Mouse (Mus musculus) thymus, postnatal 4 days (tissue): Measurements from ENCODE around the gene St5.
A peak's percentile ranks its signal among the peaks of the same experiment; 100 is the strongest.

Experiments used
- DNase-seq: peaks from one replicate; pipeline ENCODE4 v3.0.0; 2021

St5 gene

DNA sequence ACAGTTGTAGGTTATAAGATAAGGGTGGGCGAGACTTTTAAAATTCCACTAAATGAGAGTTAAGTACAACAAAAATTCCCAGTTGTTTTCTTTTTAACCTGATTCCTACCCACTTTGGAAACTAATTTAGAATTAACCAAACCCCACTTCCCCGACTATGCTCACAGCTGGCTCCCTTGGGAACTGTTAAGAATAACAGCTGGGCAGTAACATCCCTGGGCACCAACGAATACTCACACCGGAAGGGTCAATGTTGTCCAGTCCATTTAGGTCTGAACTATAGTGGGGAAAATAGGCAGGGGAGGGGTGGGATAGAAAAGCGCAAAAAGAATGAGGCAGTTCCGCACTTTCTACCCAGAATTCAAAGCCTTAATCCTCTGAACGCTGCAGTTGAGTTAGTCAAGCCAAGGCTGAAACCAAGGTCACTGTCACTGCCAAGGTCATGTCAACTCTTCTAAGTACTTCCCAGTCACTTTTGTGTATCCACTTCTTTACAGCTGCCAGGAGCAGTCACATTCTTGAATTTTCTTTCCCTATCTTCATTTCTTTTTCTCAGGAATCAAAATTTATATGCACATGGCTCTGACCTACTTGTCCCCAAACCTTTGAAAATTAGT lies 96.3 kb downstream of the St5 start:
- DNase-seq, result no peak

DNA sequence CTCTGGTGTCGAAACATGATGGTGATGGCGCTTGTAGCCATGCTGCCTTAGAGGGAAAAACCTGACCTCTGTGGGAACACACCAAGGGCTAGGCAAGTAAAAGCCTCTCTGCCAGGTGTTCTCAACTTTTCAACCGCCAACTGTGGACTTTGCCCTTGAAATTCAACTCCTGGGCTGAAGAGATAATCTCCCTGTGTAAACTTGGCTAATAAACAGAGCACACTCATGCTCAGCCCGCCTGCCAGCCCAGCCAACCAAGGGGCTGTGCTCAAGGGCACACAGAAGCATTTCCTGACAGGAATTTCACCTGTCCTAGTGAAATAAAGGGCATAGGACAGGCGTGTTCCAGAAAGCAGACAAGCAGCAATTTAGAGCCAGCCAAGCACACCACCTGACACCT lies 100.8 kb downstream of the St5 start:
- DNase-seq, result no peak

DNA sequence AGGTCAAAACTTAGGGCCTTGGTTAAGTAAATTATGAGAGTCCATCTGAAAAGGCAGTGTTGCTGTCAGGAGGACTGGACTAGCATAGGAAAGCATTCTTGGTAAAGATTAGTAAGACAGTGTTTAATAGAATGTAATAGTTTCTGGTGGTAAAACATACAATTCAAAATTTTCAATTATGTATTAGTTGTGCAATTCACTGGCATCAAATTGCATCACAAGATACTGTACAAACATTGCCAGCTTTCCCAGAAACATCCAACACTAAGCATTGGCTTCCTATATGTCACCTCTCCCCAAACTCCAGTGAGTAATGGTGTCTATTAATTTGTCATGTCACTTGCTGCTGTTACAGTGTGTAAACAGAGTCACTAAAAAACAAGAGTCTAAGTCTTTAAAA lies 101.4 kb downstream of the St5 start:
- DNase-seq, result no peak

DNA sequence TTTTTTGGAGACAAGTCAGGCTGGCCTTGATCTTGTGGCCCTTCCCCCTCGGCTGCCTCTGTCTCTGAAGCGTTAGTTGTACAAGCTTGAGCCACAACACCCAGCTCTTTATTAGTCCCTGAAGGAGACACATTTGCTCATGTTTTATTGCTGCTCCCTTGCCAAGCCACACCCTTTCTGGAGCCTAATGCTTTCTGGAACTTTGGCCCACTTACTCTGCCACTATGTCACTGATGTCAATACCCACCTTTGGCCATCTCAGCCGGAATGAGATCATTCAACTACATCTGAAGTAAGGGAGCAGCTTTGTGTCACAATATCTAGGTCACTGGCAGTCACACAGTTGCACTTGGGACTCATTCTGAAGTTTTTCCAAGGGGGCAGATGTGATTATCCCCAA lies 102.7 kb downstream of the St5 start:
- no peak for DNase-seq

DNA sequence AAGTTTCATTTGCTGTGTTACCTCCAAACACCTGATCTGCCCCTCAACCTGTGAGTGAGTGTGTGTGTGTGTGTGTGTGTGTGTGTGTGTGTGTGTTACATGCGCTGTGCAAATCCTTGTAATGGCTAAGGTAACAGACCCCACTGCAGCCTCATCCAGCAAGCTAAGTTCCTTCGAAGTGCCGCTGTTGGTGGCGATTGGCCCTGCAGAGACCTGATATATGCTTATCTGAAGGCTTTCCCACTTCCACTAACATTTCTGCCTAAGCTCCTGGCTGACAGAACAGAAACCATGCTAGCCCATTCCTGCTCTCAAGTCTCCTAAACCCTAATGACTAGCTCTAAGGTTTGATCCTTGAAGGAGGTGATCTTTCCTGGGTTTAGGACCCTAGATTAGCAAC lies 103.4 kb downstream of the St5 start:
- no peak for DNase-seq

DNA sequence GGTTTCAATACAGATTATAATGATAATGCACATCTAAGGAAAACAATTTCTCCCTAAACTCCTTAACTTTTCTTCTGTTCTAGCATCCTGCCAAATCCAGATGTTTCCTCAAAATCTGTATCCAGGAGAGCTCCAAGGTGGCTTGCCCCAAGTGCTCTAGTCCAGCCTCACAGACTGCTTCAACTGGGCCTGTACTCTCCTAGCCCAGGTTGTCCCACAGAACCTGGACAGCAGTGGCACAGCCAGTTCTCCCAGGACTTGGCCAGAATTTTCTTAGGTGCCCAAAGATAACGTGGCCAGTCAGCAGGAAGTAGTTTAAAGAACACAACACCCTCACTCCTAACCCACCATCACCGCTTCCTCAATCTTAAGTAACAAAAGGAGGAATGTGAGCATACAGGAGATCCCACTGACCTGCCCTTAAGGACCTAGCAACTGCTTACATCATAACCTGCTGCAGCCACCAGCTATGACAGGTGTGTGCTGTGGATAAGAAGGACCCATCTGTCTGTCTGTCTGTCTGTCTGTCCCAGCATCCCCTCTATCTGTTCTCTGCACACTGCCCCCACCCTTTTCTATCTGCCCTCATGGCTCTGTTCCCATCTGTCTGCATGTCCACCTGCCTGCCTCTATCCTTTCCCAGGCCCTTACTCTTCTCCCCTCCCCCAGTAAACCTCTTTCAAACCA lies 108.4 kb downstream of the St5 start:
- DNase-seq, result no peak

DNA sequence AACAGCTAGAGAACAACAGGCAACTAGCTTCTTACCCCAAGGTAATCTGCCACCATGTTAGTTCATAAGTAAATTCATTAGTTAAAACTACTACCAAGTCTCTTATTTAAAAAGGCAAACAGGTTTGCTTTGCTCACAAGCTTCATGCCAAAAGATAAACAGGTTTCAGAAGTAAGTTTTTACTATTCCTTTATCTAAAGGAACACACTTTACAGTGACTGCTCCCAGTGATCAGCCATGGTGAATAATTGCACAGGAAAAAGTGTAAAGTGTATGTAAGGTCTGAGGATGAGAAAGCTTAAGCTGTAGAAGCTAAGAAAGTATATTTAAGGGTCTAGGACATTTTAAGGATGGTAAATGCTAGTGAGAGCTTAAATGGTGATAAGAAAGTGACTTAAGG lies 109.4 kb downstream of the St5 start:
- DNase-seq, result no peak

DNA sequence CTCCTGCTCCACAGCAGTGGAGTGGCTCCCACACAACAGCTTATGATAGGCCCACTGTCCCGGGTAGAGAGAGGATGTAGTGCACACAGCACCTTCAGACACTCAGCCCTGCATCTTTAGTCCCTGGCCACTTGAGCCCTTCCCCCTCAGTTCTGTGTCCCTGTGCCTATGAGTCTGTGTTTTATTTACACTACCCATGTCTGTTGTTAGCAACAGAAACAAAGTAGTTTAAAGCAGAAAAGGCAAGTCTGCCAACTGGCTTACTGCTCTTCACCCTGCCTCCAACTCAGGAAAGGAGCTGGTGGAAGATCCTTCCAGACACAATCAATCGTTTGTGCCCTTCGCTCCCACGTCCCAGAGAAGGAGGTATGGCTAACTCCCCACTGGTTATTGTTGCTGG lies 111.2 kb downstream of the St5 start:
- DNase-seq, result no peak

DNA sequence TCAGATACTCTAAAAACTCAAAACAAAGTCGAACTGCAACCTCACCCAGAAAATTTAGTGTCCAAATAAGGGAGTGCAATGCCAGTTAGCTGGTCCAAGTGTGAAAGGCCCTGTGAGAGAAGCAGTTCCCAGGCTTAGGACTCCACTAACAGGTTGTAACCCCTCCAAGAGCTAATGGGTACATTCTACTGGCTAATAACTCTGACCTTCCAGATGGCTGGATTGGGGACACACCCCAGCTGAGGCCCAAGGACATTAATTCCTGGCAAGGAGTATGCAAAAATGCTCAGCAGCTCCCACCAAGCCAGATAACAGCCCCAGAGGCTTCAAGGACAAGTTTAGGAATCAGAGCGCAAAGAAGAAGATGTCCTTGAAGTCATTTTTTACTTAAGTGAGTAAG lies 112.8 kb downstream of the St5 start:
- no peak for DNase-seq

DNA sequence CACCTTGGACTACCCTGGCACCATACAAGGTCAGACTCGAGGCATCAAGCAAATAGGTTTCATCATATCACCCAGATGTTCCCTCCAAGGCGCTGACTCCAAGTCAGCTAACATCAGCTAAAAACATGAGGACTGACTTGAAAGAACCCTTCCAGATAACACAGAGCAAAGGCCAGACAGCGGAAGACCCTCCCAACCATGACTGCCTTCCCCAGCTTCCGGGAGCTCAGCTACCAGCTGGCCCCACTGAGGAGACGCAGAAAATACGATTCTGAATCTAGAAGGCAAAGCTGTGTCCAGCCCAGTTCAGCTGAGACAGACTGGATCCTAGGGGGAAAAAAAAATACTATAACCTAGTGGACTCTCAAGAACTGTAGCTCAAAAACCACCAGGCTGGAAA lies 114.4 kb downstream of the St5 start:
- no peak for DNase-seq

DNA sequence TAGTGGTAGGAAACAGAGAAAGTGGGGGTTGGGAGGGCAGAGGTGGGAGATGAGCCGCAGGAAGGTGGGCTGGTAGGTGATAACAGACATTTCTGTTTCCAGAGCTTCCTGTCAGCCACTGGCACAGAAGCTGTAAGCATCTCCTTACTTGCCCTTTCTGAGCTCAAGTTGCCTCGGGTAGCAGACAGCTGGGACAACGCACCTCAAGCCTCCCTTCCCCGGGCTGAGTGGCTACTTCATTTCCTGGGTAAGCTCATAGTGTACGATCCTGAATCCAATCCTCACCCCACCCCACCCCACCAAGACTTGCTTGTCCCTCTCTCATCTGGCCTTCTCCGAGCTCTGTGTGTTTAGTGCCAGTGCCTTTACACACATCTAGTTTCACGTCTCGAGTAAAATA lies 115.3 kb downstream of the St5 start:
- DNase-seq, result peak; percentile 14

DNA sequence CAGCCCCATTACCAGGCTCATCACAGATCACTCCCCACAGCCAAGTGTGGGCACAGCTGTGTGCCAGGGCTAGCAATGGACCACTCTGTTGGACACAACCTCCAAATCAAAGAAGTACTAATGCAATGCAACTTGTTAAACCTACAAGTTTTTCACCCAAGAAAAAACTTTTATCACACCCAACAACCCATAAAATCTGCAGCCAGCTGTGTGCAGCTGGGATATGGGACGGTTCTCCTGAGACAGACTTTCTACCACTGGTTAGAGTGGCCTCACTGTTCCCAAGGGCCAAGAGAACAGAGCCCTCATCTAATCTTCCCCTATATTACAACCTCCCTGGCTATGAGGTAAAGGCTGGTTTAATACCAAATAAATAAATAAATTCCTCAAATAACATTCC lies 118.9 kb downstream of the St5 start:
- DNase-seq, result no peak

DNA sequence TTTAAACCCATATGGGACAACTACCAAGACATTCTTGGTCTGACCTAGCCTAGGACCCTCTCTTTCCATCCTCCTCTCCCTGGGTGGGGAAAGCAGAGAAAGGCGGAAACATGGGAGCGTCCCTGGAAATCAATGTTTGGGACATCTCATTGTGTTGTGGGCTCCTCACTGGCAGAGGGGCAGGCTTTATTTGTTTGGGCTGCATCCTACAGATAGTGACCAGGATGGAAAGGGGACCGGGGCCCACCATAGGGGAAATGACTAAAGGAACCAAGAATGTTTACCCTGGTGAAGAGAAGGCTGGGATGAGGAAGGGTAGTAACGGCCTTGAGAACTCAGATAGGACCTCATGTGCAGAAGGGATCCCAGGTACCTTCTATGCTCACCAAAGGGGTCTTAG lies 122.9 kb downstream of the St5 start:
- DNase-seq, result no peak

DNA sequence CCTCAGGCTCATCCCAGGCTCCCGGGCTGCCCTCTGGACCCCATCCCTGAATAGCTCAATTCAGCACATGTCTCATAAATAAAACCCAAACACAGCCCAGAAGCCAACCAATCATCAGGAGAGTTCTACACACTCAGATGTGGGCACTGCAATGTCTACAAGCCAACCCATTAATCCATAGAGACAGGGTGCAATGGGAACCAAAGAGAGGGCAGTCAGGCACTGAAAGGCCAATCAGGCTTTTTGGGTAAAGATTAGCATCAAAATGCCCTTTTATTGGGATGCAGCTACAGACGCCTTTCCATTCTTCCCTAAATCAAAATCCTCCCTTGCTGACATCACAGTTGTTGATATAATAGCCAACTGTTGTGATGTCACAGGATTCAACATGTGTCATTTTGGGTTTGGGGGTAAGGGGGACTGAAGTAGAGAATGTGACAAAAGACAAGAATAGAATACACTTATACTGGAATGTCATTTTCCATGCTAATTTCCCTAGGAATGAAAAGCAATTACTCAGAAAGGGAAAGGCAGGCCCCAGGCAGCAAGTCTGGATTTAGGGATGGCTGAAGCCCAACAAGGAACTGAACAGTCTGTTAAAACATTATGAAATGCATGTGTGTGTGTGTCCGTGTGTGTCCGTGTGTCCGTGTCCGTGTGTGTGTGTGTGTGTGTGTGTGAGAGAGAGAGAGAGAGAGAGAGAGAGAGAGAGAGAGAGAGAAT lies 123.7 kb downstream of the St5 start:
- DNase-seq, result no peak

DNA sequence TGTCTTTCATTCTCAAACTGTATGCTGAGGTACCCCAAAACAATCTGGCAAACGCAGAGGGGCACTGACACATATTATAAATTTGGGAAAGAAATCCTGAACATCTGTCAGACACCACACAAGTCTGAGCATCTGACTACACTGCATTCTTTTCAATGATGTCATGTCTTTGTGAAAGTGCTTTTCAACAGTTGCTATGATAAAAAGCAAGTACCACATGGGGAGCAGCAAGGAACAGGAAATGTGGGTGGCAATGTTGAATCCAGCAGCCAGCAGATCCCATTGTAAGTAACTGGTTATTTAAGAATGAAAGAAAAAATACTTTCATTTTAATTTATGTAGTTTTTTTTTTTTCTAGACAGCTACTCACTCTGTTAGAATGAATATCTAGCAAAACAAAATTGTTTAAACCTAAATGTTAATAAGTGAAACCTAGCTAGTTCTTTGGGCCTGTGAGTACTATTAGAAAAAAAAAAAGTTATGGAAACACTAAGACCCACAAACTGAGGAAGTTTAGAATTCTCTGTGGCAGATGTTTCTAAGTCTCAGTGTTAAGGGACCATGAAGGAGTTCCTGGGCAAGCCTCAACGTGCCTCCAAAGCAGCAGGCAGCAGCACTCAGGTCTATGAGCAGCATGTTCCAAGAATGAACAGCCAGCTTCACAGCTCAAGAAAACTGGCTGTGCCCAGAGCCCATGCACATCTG lies 124.4 kb downstream of the St5 start:
- DNase-seq, result no peak

DNA sequence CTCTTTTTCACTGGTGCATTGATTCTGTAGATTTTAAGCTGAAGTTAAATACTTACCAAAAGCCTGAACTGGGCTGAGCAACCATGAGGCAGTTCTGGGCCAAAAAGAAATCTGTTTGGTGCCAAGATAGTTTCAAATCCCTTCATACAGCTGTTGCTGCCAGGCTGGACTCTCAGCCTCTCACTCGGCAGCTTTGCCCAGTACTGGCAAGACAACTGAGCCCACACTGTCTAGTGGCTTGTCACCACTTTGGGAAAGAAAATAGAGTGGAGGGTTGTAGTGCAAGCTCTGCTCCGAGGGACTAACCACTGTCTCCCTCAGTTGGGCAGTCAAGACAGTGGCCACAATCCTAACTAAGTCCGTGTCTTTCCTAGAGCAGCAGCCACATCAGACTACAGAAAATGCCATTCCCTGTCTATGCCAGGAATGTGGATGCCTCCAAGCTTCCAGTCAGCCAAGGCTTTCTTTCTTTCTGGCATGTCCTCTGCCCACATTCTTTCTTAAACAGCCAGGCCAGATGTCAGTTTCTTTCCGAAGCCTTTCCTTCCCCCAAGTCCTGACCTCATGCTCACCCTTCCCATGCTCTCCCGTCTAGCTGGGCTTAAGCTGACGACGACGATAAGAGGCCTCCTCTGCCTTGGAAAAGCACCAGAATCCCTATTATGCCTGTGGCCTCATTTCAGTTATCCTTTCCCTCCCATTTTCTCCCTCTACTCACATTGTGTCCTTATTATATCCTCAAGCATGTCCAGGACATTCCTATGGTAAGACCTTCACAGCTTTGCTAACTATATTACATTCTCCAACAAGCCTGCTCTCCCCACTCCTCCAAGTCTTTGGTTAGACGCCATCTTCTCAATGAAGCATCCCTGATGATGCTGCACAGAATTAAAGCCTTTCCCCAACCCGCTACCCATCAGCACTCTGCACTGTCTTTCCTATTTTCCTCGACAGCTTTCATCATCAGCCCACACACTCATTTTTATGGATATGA lies 126.8 kb downstream of the St5 start:
- DNase-seq, result no peak

DNA sequence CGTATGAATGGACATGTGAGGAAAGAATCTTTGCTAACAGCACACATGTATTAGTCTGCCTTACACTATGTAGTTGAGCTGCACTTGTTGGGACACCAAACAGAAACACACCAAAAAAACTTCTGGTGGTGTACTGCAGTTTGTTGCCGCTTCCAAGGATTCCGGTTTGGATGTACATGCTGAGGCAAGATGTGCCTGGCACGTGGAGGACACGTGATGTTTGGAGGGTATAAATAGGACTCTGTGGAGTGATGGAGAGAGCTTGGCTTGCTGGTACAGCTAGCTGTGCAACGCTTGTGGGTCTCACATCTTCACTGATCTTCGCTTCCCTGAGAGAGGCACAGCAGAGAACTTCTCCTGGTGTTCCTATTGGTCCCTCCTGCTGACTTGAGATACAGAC lies 129.2 kb downstream of the St5 start:
- no peak for DNase-seq

DNA sequence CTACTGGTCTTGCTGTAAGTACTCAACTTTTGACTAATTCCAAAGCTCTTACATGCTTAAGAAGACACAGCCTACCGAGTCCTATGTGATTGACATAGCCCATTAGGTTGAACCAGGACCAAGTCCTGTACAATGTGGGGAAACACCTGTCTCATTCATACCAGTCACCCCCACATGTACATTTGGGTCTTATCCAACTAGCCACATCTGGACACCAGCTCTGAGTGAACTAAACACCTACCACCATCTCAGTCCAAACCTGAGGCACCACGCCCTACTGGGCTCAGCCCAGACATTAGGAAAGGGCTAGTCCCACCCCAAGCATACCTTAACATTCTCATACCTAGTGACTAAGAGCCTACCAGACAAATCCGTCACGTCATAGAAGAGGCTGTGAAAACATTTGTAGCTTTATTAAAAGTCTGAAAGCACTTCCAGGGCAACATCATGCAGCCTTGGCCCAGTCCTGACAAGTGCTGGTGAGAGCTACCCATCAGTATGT lies 135.0 kb downstream of the St5 start:
- DNase-seq, result no peak

DNA sequence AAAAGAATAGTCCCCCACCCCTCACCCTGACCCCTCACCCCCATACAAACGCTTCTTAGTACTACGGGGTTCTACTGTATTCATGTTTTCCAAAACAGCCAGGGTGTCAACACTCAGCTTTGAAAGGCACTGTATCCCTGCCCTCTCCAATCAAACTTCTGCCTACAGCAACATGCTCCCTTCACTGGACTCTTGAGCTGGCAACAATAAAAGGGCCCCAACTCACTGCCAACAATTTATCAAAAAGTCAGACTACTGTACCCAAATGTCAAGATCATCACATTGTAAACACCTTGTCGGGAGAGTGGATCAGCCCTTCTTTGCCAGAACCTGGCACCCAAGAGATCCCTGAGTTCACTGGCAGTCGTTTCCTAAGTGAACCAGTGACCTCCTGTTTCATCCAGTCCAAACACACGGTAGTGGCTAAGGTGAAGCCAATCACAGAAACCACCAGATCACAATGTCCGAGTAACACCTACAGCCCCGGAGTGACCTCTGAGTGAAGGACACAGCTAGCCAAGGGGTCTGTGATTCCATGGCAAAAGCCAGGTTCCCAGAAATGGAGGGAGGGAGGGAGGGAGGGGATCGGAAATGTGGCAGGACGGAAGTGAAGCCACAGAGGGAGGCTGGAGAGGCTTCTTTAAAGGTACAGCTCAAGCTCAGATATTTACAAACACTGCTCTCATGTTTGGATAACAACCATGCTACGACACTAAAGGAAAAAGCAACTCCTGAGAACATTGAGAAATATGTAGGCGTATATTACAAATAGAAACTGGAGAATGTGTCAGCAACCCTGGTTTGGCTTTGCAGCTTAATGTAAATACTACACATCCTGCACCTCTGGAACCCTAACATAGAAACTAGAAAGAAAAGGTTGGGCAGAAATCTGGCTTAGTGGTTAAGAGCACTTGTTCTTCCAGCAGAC lies 136.3 kb downstream of the St5 start:
- no peak for DNase-seq

DNA sequence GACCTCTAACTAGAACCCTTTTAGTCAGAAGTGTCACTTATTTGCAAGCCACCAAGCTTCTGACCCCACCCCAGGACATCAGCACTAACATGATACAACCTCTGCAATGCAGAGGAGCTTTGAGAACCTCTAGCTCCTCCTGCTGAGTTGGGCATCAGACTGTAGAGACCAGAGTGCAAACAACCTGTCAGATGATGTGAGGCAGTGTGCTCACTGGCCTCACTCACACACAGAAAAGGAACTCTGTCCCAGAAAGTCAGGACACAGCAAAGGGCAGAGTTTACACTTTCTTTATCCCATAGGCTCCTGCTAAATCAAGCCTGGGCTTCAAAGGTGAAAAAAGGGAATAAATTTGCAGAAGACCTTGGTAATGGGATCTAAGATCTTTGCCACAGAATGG lies 137.1 kb downstream of the St5 start:
- DNase-seq, result no peak

DNA sequence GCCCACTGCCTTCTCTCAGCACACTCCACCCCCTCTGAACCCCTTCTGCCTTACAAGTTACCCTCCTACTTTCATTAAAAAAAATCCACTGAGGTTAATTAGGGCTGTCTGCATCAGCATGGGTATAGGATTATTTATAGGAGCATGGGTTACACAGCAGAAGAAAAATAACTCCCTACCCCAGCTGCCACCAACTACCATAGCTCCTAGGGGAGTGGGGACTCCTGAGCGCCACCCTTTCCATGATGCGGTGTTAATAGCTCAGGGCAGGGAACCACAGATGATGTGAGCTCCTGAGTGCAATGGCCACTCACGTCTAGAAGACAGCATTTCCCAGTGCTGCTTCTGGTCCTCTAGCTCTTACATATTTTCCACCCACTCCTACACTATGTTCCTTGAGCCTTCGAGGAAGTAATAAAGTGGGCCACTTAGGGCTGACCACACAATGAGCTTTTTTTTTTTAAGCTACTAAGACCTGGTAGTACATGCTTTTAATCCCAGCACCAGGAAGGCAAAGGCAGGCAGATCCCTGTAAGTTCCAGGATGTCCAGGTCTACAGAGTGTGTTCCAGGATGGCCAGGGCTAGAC lies 139.5 kb downstream of the St5 start:
- DNase-seq, result no peak
